Mouse (Mus musculus) forebrain, embryonic 15.5 days (tissue): ENCODE measurements around the gene Nhp2. TPM values are rescaled to one million over a fixed set of nuclear protein-coding genes. Genes with fewer than 3 reads are reported as not detected.
"Not testable (repeated sequence)": the region's sequence is repeated elsewhere in the genome, so short reads cannot be mapped to it uniquely, and the experiment has no call there.

Experiments
- ATAC-seq: fragments of 200-750 bp; cut with Nextera tagmentation; replicated peaks from 2 replicates; pipeline ENCODE4 v1.8.0; 2017; ENCODE audit warnings: mild to moderate bottlenecking, moderate TSS enrichment, moderate library complexity
- H3K27ac ChIP-seq: fragments of 300-500 bp; sonication (generic); replicated peaks from 2 replicates; pipeline ENCODE4 v1.5.1; 2015; ENCODE audit warnings: mild to moderate bottlenecking, inconsistent platforms
- H3K27me3 ChIP-seq: fragments of 300-500 bp; sonication (generic); 2 replicates; pipeline ENCODE4 v1.6.1; 2015; ENCODE audit warnings: inconsistent platforms
- H3K36me3 ChIP-seq: fragments of 300-500 bp; sonication (generic); 2 replicates; pipeline ENCODE4 v1.6.1; 2015; ENCODE audit warnings: mild to moderate bottlenecking, inconsistent platforms
- H3K4me1 ChIP-seq: fragments of 300-500 bp; sonication (generic); 2 replicates; pipeline ENCODE4 v1.6.1; 2015; ENCODE audit warnings: inconsistent platforms
- H3K4me2 ChIP-seq: fragments of 300-500 bp; sonication (generic); replicated peaks from 2 replicates; pipeline ENCODE4 v1.6.1; 2015; ENCODE audit warnings: mild to moderate bottlenecking, inconsistent platforms
- H3K4me3 ChIP-seq: fragments of 300-500 bp; sonication (generic); 2 replicates; pipeline ENCODE4 v1.5.1; 2015; ENCODE audit warnings: mild to moderate bottlenecking, inconsistent platforms
- H3K9ac ChIP-seq: fragments of 300-500 bp; sonication (generic); replicated peaks from 2 replicates; pipeline ENCODE4 v1.6.1; 2015; ENCODE audit warnings: mild to moderate bottlenecking, inconsistent platforms
- H3K9me3 ChIP-seq: fragments of 300-500 bp; sonication (generic); 2 replicates; pipeline ENCODE4 v1.6.1; 2016; ENCODE audit warnings: inconsistent platforms
- WGBS: fragments of 180-500 bp; shearing (Covaris S2); methylation state at CpG from one replicate; pipeline ENCODE4 v1.1.7; 2015; ENCODE audit warnings: mixed read lengths; 5-methylcytosine and 5-hydroxymethylcytosine counted together
- polyA plus RNA-seq: library from polyadenylated mRNA; unstranded; fragments of >200 nt; fragmentation: Nextera tagmentation; extraction: Ambion mirVana; gene quantifications from 2 replicates; pipeline ENCODE4 v1.2.1, GENCODE M21; 2015

Nhp2 gene
- polyA plus RNA-seq, 1 experiment from 2014 or later: 98.5 TPM

DNA sequence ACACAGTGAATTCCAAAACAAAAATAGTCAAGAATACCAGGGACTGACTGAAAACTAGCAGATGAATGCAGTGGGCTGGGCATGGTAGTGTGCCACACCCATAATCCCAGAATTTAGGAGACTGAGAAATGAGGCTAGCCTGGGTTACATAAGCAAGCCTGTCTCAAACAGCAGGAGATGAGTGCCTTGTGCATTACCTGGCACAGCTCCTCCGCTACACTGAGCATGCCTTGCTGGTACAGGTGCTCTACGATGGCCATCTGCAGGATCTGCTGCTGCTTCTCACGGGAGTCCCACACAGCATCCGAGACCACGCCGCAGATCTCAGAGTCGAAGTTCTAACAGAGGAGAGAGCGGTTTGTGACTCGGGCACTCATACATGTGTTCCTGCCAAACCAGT is 7.9 kb downstream of the Nhp2 start:
- Histone ChIP-seq H3K36me3 (peaks cover 65% of the 10 kb centered on the region), H3K9me3 (no peaks in the 10 kb centered on the region)
- 97% methylated on average over 9 of the region's 9 CpGs for WGBS

DNA sequence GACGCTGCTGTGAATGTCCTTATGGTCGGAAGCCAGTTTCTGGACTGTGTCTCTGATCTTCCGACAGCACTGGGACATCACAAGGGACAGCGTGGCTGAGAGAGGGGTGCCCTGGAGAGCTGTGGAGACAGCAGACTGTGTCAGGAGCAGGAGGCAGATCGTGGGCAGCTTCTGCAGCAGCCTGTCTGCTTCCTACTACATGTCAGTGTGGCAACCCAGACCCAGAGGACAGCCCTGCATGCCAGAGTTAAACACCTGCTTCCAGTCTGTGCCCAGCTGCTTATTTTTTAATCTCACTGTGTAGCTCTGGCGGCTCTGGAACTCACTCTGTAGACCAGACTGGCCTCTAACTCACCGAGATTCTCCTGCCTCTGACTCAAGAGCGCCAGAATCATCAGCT is 8.4 kb downstream of the Nhp2 start:
- Histone ChIP-seq H3K36me3 (peaks cover 60% of the 10 kb centered on the region), H3K27me3 (no peaks in the 10 kb centered on the region), H3K4me2 (no peak overlapping the region), H3K4me1 (no peaks in the 10 kb centered on the region), H3K9me3 (no peaks in the 10 kb centered on the region), H3K4me3 (no peak overlapping the region), H3K27ac (no peak overlapping the region), H3K9ac (no peak overlapping the region)
- no peak for ATAC-seq
- 94% methylated on average over 8 of the region's 8 CpGs for WGBS

More for the DNA sequence above, 7.9 kb downstream of the Nhp2 start:
- ATAC-seq: no peak
- H3K4me2 ChIP-seq: no peak overlapping the region
- H3K4me3 ChIP-seq: no peak overlapping the region
- no peaks in the 10 kb centered on the region for H3K27me3 ChIP-seq
- H3K27ac ChIP-seq: no peak overlapping the region
- H3K9ac ChIP-seq: no peak overlapping the region
- H3K4me1 ChIP-seq: no peaks in the 10 kb centered on the region

DNA sequence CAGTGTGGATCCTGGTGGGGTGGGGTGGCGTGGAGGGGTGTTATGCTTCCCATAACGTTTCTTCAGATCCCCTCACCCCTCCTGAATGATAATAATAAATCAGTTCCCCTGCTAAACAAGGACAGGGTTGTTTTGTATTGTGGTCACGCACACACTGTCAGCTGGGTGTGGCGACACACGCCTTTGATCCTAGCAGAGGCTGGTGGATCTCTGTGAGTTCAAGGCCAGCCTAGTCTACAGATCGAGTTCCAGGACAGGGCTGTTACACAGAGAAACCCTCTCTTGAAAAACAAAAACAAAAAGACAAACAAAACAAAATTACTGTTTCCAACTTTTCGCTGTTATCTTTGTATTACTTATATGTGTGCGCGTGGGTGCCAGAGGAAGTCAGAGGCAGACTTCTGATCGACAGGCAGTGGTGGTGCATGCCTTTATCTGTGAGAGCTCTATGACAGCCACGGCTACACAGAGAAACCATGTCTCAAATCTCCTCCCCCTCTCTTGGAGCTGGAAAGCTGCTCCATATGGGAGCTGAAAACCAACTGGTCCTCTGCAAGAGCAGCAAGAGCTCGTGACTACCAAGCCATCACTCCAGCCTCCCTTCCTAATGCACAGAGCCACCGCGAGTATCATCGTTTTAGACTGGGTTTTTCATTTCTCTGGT is 10.2 kb downstream of the Nhp2 start:
- WGBS: 87% methylated on average over 15 of the region's 15 CpGs
- Histone ChIP-seq H3K9ac (no peak overlapping the region), H3K4me3 (no peak overlapping the region), H3K27me3 (no peaks in the 10 kb centered on the region), H3K9me3 (no peaks in the 10 kb centered on the region), H3K27ac (no peak overlapping the region), H3K4me1 (peaks cover 6% of the 10 kb centered on the region), H3K4me2 (no peak overlapping the region), H3K36me3 (peaks cover 42% of the 10 kb centered on the region)
- no peak for ATAC-seq

DNA sequence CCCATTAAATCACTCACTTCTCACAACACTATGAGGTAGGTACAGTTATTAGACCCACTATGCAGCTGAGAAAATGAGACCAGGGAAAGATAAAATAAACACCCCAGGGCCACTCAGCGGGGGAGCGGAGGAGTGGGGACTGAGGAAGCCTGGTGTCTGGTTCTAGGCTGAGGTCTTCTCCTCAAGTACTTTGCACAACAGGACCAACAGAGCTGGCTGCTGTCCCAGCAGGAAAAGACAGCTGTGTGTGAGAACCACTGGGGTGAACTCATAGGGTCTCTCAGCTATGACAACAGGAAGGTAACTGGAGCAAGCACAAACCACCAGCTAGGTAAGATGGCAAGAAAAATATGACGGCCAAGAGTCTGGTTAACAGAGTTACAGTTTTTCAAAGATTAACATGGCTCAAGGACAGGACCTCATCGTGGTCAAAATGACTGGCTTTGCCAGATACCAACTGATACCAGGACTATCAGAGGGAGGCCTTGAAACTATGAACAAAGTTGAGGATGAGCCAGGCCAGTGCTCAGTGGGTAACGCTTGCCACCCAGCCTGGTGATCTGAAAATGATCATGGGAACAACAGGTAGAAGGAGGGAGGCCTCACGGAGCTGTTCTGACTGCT is 12.7 kb downstream of the Nhp2 start:
- H3K27ac ChIP-seq: no peak overlapping the region
- H3K9ac ChIP-seq: no peak overlapping the region
- peaks cover 21% of the 10 kb centered on the region for H3K36me3 ChIP-seq
- H3K4me1 ChIP-seq: peaks cover 22% of the 10 kb centered on the region
- ATAC-seq: no peak
- WGBS: 92% methylated on average over 6 of the region's 6 CpGs
- no peaks in the 10 kb centered on the region for H3K27me3 ChIP-seq
- no peak overlapping the region for H3K4me3 ChIP-seq
- H3K9me3 ChIP-seq: no peaks in the 10 kb centered on the region
- no peak overlapping the region for H3K4me2 ChIP-seq

DNA sequence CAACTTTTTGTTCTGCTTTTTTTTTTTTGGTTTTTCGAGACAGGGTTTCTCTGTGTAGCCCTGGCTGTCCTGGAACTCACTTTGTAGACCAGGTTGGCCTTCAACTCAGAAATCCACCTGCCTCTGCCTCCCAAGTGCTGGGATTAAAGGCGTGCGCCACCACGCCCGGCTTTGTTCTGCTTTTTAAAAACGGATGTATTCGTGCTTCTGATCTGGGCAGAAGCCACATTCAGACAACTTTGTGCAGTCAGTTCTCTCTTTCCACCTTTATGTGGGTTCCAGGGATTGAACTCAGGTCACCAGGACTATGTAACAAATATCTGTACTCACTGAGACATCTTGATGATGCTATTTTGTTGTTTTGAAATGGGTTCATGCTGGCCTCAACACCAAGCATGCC is 13.7 kb downstream of the Nhp2 start:
- peaks cover 22% of the 10 kb centered on the region for H3K4me1 ChIP-seq
- H3K4me2 ChIP-seq, H3K9me3 ChIP-seq, ATAC-seq, H3K27ac ChIP-seq, H3K9ac ChIP-seq, H3K27me3 ChIP-seq, H3K4me3 ChIP-seq: not testable (repeated sequence)
- 95% methylated on average over 7 of the region's 7 CpGs for WGBS
- H3K36me3 ChIP-seq: peaks cover 11% of the 10 kb centered on the region

DNA sequence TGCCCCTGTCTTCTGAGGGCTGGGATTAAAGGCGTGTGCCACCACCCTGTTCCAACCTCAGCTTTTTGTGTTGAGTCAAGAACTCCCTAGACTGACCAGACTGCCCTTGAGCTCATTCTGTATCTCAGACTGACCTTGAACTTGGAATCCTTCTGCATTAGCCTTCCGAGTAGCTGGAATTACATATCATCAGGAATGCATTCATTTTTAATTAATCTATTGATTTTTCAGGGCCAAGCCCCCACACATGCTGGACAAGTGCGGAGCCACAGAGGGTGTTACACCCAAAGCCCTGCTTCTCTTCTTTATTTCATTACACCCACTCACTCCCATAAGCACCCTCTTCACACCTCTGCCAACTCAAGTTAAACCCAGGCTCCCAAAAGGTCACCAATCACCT is 14.2 kb downstream of the Nhp2 start:
- H3K4me1 ChIP-seq: peaks cover 22% of the 10 kb centered on the region
- no peak overlapping the region for H3K9ac ChIP-seq
- ATAC-seq: no peak
- no peak overlapping the region for H3K4me2 ChIP-seq
- H3K9me3 ChIP-seq: no peaks in the 10 kb centered on the region
- H3K4me3 ChIP-seq: no peak overlapping the region
- no peak overlapping the region for H3K27ac ChIP-seq
- H3K27me3 ChIP-seq: no peaks in the 10 kb centered on the region
- WGBS: 89% methylated on average over 3 of the region's 3 CpGs
- H3K36me3 ChIP-seq: peaks cover 8% of the 10 kb centered on the region

DNA sequence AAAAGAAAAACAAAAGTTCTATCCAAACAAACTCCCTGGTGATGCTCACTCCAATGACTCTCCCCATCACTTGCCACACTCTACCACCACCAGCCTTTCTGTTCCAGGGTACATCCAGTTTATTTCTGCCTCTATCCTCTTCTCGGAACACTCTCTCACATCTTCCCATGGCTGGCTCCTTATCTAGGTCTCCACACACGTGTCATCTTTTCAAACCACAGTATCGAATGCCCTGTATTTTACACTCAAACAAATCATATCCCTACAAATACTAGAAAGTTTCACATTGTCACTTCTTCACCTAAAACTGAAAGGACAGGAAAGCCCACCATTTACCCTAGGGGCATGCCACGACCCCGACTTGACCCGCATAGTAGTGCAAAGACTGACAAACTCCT is 15.6 kb downstream of the Nhp2 start:
- peak overlapping the region; percentile 79 for H3K4me2 ChIP-seq
- peak overlapping the region; percentile 80 for H3K9ac ChIP-seq
- WGBS: 21% methylated on average over 6 of the region's 6 CpGs
- 0 out of 2 replicates have a peak, but pooled peaks have one; percentile 1 for ATAC-seq
- peaks cover 22% of the 10 kb centered on the region for H3K4me1 ChIP-seq
- H3K9me3 ChIP-seq: no peaks in the 10 kb centered on the region
- peak overlapping the region; percentile 87 for H3K27ac ChIP-seq
- peak overlapping the region; percentile 87 for H3K4me3 ChIP-seq
- no peaks in the 10 kb centered on the region for H3K36me3 ChIP-seq
- H3K27me3 ChIP-seq: no peaks in the 10 kb centered on the region

DNA sequence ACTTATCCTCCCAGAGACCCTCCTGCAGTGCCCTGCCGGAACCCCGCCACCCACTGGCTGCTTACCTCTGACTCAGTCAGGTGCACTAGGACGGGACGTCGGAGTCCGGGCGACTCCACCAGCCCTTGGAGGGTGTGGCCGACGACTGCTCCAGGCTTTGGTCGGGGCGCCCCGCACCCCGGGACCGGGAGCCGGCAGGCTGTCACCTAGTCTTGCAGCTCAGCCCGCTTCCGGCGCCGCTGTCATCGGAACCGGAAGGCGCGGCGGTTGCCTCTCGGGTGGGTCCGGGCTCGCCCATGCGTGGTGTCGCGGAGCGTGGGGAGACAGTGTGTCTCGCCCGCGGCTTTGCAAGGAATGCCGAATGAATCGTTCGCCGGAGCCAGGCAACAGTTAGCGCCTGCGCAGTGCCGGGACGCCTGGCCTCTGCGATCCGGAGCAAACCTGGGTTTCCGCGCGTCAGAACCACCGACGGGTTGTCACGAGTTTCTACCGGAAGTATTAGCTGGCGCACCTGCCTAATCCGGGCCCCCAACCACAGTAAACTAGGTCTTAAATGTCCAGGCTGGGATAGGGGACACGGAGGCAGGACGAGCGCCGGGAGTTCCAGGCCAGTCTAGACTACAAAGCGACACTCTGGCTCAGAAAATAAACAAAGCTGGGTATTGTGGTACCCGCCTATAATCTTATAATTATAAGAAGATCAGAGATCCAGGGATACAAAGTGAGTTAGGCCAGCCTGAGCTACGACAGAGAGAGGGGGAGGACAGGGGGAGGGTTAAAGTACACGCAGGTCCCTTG is 16.2 kb downstream of the Nhp2 start, which contains the start of gene Rmnd5b:
TSS of gene Rmnd5b (minus strand) at position 372 of the 798 bp plus-strand sequence.
- Histone ChIP-seq H3K36me3 (no peaks in the 10 kb centered on the region), H3K4me3 (peak within 1 kb of the TSS; percentile 87), H3K9ac (peak within 1 kb of the TSS; percentile 80), H3K27me3 (no peaks in the 10 kb centered on the region), H3K27ac (peak within 1 kb of the TSS; percentile 87), H3K4me2 (peak within 1 kb of the TSS; percentile 79), H3K4me1 (peaks cover 22% of the 10 kb centered on the region), H3K9me3 (no peaks in the 10 kb centered on the region)
- WGBS: under 1% methylated on average over 61 of the region's 61 CpGs
- ATAC-seq: peak; percentile 92

DNA sequence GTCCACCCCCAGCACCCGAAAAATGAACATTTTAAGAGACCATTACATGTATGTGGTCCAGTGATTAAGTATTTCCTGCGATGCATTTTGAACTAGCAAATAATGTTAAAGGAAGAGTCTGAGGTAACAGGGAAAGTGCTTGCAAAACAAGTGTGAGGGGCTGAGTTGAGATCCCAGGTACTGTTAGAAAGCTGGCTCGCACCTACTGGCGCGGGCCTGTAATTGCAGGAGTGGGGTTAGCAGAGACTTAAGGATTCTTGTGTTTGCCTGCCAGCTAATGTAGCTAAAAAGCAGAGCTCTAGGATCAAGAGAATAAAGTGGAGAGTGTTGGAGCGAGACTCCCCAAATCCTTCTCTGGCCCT is 16.8 kb downstream of the Nhp2 start:
- peak overlapping the region; percentile 79 for H3K4me2 ChIP-seq
- H3K4me3 ChIP-seq: peak overlapping the region; percentile 87
- 2% methylated on average over 6 of the region's 6 CpGs for WGBS
- peak; percentile 30; the same call in 1 of the 2 replicates for ATAC-seq
- peaks cover 22% of the 10 kb centered on the region for H3K4me1 ChIP-seq
- H3K27me3 ChIP-seq: no peaks in the 10 kb centered on the region
- peak overlapping the region; percentile 80 for H3K9ac ChIP-seq
- H3K27ac ChIP-seq: peak overlapping the region; percentile 87
- H3K36me3 ChIP-seq: no peaks in the 10 kb centered on the region
- H3K9me3 ChIP-seq: no peaks in the 10 kb centered on the region

DNA sequence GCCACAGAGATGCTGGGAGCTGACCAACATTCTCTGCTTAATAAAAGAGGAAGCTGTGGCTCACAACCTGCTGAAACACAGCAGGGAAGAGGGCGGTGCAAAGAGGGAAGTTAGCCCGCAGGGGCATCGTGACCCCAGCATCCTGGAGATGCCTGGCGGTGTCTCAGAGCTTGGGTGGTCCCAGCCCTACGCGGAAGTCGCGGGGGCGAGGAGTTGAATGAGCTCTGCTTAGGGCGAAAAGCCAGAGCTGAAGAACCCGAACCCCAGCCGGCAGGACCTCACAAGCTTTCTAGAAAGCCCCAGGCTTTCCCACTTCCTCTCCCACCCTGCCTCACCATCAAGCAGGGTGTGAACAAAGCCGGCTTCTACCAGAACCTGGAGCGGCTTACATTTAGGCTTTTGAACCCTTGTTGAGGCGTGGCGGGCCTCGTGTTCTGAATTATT is 18.5 kb downstream of the Nhp2 start:
- Histone ChIP-seq H3K4me3 (no peak overlapping the region), H3K27me3 (no peaks in the 10 kb centered on the region), H3K9ac (no peak overlapping the region), H3K36me3 (no peaks in the 10 kb centered on the region), H3K4me2 (0 out of 2 replicates have a peak overlapping the region, but pooled peaks have one; percentile 4), H3K4me1 (peaks cover 22% of the 10 kb centered on the region), H3K9me3 (no peaks in the 10 kb centered on the region), H3K27ac (no peak overlapping the region)
- 3% methylated on average over 17 of the region's 17 CpGs for WGBS
- no peak for ATAC-seq

DNA sequence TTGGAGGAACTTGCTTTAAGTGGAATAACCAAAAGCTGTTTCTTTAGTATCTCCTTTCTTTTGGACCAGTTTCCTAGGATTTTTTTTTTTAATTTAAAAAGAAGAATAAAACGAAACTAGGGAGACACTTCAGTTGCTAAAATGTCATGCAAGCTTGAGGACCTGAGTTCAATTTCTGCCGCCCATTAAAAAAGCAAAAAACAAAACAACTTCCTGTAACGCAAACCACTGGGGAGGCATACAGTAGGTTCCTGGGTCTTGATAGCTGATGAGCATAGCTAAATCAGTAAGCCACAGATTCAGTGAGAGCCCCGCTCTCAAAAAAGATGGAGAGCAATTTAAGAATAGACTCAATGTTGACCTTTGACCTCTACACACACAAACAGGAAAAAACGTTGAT is 19.0 kb downstream of the Nhp2 start:
- Histone ChIP-seq H3K4me1 (peaks cover 22% of the 10 kb centered on the region), H3K27ac (no peak overlapping the region), H3K36me3 (no peaks in the 10 kb centered on the region), H3K9me3 (no peaks in the 10 kb centered on the region), H3K27me3 (no peaks in the 10 kb centered on the region), H3K4me2 (no peak overlapping the region), H3K9ac (no peak overlapping the region), H3K4me3 (no peak overlapping the region)
- WGBS: 73% methylated on average over 5 of the region's 5 CpGs
- no peak for ATAC-seq

DNA sequence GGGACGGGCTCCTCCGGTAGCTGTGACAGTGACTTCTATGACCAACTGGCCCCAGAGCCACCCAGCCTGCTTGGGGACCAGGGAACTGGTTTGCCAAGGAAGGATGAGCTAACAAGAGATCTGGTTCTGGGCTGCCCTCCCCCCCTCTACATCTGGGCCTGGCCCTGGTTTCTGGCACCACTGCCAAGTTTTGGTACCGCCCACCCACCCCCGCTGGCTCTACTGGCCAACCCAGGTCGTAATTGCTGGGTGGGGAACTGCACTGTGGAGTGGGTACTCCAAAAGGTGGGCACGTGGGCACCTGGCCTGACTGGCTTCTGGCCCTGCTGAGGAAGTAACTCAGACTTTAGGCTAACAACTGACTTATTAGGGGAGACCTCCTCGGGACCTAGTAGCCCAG is 21.2 kb downstream of the Nhp2 start:
- H3K4me2 ChIP-seq: no peak overlapping the region
- H3K4me3 ChIP-seq: no peak overlapping the region
- no peak for ATAC-seq
- WGBS: 93% methylated on average over 7 of the region's 7 CpGs
- no peak overlapping the region for H3K9ac ChIP-seq
- H3K36me3 ChIP-seq: no peaks in the 10 kb centered on the region
- no peaks in the 10 kb centered on the region for H3K27me3 ChIP-seq
- no peak overlapping the region for H3K27ac ChIP-seq
- peaks cover 9% of the 10 kb centered on the region for H3K4me1 ChIP-seq
- H3K9me3 ChIP-seq: no peaks in the 10 kb centered on the region
